Comparison of ENCODE assay signal across 7 mouse cellular contexts in the genomic region with DNA sequence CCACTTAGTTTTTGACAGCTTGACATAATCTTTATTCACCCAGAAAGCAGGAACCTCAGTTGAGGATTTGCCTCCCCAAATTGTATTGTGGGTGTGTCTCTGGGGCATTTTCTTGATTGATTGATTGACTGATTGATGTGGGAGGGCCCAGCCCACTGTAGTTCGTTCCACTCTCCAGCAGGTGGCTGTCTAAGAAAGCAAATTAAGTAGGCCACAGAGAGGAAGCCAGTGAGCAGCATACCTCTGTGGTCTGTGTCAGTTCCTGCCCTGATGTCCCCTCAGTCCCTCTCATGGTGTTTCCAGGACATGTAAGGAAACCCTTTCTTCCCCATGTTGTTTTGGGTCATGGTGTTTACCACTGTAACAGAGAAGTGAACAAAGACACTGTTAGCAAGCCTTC. TPM values are rescaled to one million over a fixed set of nuclear protein-coding genes. Genes with fewer than 3 reads are reported as not detected.
A peak's percentile ranks its signal among the peaks of the same experiment; 100 is the strongest.
DNase-seq lines count a peak whose midpoint lies in the region; ATAC-seq and TF ChIP-seq lines count a peak whose summit lies in the region.

No protein-coding gene starts in this region.

- WGBS in bone marrow, adult 2 months, result 3% methylated on average over 1 of the region's 1 CpGs
- WGBS in kidney, embryonic 16.5 days, result 16% methylated on average over 1 of the region's 1 CpGs
- 4% methylated on average over 1 of the region's 1 CpGs for WGBS in liver, embryonic 16.5 days (ENCODE audit: insufficient replicate concordance)

- TF ChIP-seq CTCF in bone marrow, adult 2 months (IDR thresholded peaks at IDR 0.05; ENCODE audit: control insufficient read depth, insufficient read depth, low read length), result peak; percentile 60

- no peak overlapping the region for H3K4me2 ChIP-seq in kidney, embryonic 16.5 days (replicated peaks; ENCODE audit: low read depth, low read length)
- no peak overlapping the region for H3K4me2 ChIP-seq in liver, embryonic 16.5 days (ENCODE audit: low read depth, low read length)

- H3K27ac ChIP-seq in bone marrow, adult 2 months (ENCODE audit: control insufficient read depth, insufficient read depth, low read depth, low read length, poor library complexity), result no peak overlapping the region
- H3K27ac ChIP-seq in kidney, embryonic 16.5 days (ENCODE audit: low read length), result no peak overlapping the region
- no peak overlapping the region for H3K27ac ChIP-seq in liver, embryonic 16.5 days (ENCODE audit: low read length)

- ATAC-seq in frontal cortex, adult (ENCODE audit: low TSS enrichment), result peak; percentile 81
- ATAC-seq in kidney, embryonic 16.5 days (ENCODE audit: low FRiP score, low TSS enrichment), result peak; percentile 61; the same call in 1 of the 2 replicates
- peak; percentile 35; the same call in 1 of the 2 replicates for ATAC-seq in liver, embryonic 16.5 days (ENCODE audit: low read depth)
- ATAC-seq in neutrophil, adult 5-6 weeks (ENCODE audit: extremely low read depth, insufficient number of reproducible peaks, low FRiP score, poor library complexity, severe bottlenecking), result peak; percentile 83

- no peak overlapping the region for H3K9ac ChIP-seq in kidney, embryonic 16.5 days (replicated peaks; ENCODE audit: low read length)
- no peak overlapping the region for H3K9ac ChIP-seq in liver, embryonic 16.5 days (ENCODE audit: low read depth, low read length)

- no peaks in the 10 kb centered on the region for H3K9me3 ChIP-seq in kidney, embryonic 16.5 days (ENCODE audit: low read length)
- no peaks in the 10 kb centered on the region for H3K9me3 ChIP-seq in liver, embryonic 16.5 days (replicated peaks; ENCODE audit: control insufficient read depth, low read length)

- 0 out of 2 replicates have a peak, but pooled peaks cover 4% of the 10 kb centered on the region for H3K36me3 ChIP-seq in kidney, embryonic 16.5 days (ENCODE audit: insufficient read depth, low read length)
- no peaks in the 10 kb centered on the region for H3K36me3 ChIP-seq in liver, embryonic 16.5 days (ENCODE audit: control insufficient read depth, insufficient read depth)

- peak; percentile 59 for DNase-seq in 3T3-L1 (ENCODE audit: low read depth, low spot score)
- DNase-seq in A20 (ENCODE audit: low read depth, low spot score), result peak; percentile 57

- no peaks in the 10 kb centered on the region for H3K27me3 ChIP-seq in kidney, embryonic 16.5 days (ENCODE audit: insufficient read depth, low read length)
- no peaks in the 10 kb centered on the region for H3K27me3 ChIP-seq in liver, embryonic 16.5 days (ENCODE audit: control insufficient read depth, insufficient read depth, low read depth, low read length)

- H3K4me1 ChIP-seq in bone marrow, adult 2 months (ENCODE audit: control insufficient read depth, insufficient read depth, low read length), result no peaks in the 10 kb centered on the region
- H3K4me1 ChIP-seq in kidney, embryonic 16.5 days (ENCODE audit: insufficient read depth, low read length), result no peaks in the 10 kb centered on the region
- H3K4me1 ChIP-seq in liver, embryonic 16.5 days (ENCODE audit: control insufficient read depth, low read depth, low read length), result no peaks in the 10 kb centered on the region

- no peak for TF ChIP-seq POLR2A in bone marrow, adult 2 months (IDR thresholded peaks at IDR 0.05; ENCODE audit: borderline replicate concordance, control insufficient read depth, low read depth, low read length)

- H3K4me3 ChIP-seq in bone marrow, adult 2 months (replicated peaks; ENCODE audit: control insufficient read depth, low read depth, low read length), result no peak overlapping the region
- no peak overlapping the region for H3K4me3 ChIP-seq in kidney, embryonic 16.5 days (ENCODE audit: low read length)
- H3K4me3 ChIP-seq in liver, embryonic 16.5 days (ENCODE audit: low read depth, low read length), result no peak overlapping the region

RNA-seq across cellular contexts. Expression of a gene that starts 59.2 kb away (rescaled TPM):
- 6.5 and 17.6 TPM in 2 replicates for polyA plus RNA-seq in bone marrow, adult 2 months (2011; ENCODE audit: insufficient read depth, insufficient read length, low replicate concordance, missing spikeins)
- polyA plus RNA-seq in kidney, embryonic 16.5 days (2015; fragmentation: Nextera tagmentation; extraction: Ambion mirVana), result 11.1 and 14.4 TPM in 2 replicates
- 12.5 and 12.9 TPM in 2 replicates for polyA plus RNA-seq in liver, embryonic 16.5 days (2015; fragmentation: Nextera tagmentation; extraction: Ambion mirVana)
- total RNA-seq in neutrophil, adult 5-6 weeks (2017), result 6.3 and 8.3 TPM in 2 replicates
